Mouse (Mus musculus): ENCODE measurements at regions not wholly inside any gene's neighbourhood (a gene's known extent, or its start where the extent isn't known, plus 50 kb on each side); places are given as distances from the start of the nearest gene placed in this dataset.

- TF ChIP-seq CTCF (IDR thresholded peaks at IDR 0.05), result no peak
- TF ChIP-seq EP300 (IDR thresholded peaks at IDR 0.05), result no peak
These were observed 176.3 kb upstream of the Crim1 start for GRCm38 (mm10) chr17:78023507-78024355.
